Mouse (Mus musculus) heart, adult 2 months (tissue): Measurements from ENCODE around the gene Rarres2.

Experiments
- CTCF ChIP-seq: fragments of 200-600 bp; IDR thresholded peaks from 2 replicates; pipeline ENCODE4 v1.8.1; 2022; ENCODE audit warnings: antibody characterized with exemption, mild to moderate bottlenecking, moderate library complexity
- EP300 ChIP-seq: fragments of 200-500 bp; IDR thresholded peaks from 2 replicates; pipeline ENCODE4 v1.6.1; 2011; ENCODE audit warnings: low read depth, low read length, control low read depth; ENCODE audit not compliant: insufficient read depth

GRCm38 (mm10) chr6:48602080-48602741 is 29.6 kb upstream of the Rarres2 start:
- TF ChIP-seq CTCF (no peak), EP300 (no peak)
